Mouse (Mus musculus) hindbrain, postnatal 0 days (tissue): ENCODE measurements at regions not wholly inside any gene's neighbourhood (a gene's known extent, or its start where the extent isn't known, plus 50 kb on each side); places are given as distances from the start of the nearest gene placed in this dataset.

Source experiments
- ATAC-seq: fragments of 200-750 bp; cut with Nextera tagmentation; 2 replicates; pipeline ENCODE4 v1.8.0; 2017; ENCODE audit warnings: mild to moderate bottlenecking, moderate TSS enrichment, moderate library complexity
- DNase-seq: peaks from one replicate; pipeline ENCODE4 v3.0.0-alpha.2; 2015; ENCODE audit warnings: low spot score
- H3K27ac ChIP-seq: fragments of 300-500 bp; sonication (generic); 2 replicates; pipeline ENCODE4 v1.5.1; 2014; ENCODE audit warnings: mild to moderate bottlenecking
- H3K27me3 ChIP-seq: fragments of 300-500 bp; sonication (generic); 2 replicates; pipeline ENCODE4 v1.6.1; 2014; ENCODE audit warnings: low read length, mixed read lengths; ENCODE audit not compliant: insufficient read depth
- H3K36me3 ChIP-seq: fragments of 300-500 bp; sonication (generic); 2 replicates; pipeline ENCODE4 v1.6.1; 2014; ENCODE audit warnings: low read length, mixed read lengths; ENCODE audit not compliant: insufficient read depth
- H3K4me1 ChIP-seq: fragments of 300-500 bp; sonication (generic); 2 replicates; pipeline ENCODE4 v1.6.1; 2014; ENCODE audit warnings: antibody characterized with exemption, low read length, mixed read lengths; ENCODE audit not compliant: insufficient read depth
- H3K4me2 ChIP-seq: fragments of 300-500 bp; sonication (generic); 2 replicates; pipeline ENCODE4 v1.6.1; 2014; ENCODE audit warnings: low read depth, mild to moderate bottlenecking, low read length, moderate library complexity, mixed read lengths
- H3K4me3 ChIP-seq: fragments of 300-500 bp; sonication (generic); 2 replicates; pipeline ENCODE4 v1.5.1; 2014; ENCODE audit warnings: low read length
- H3K9ac ChIP-seq: fragments of 300-500 bp; sonication (generic); replicated peaks from 2 replicates; pipeline ENCODE4 v1.6.1; 2014; ENCODE audit warnings: mild to moderate bottlenecking, low read length, moderate library complexity, mixed read lengths
- H3K9me3 ChIP-seq: fragments of 300-500 bp; sonication (generic); 2 replicates; pipeline ENCODE4 v1.6.1; 2016; ENCODE audit warnings: low read length, mixed read lengths
- CTCF ChIP-seq: IDR thresholded peaks from 2 replicates; pipeline ENCODE4 v1.5.1; 2016; ENCODE audit warnings: antibody characterized with exemption, control low read depth, low read depth
- WGBS: fragments of 180-500 bp; shearing (Covaris S2); extraction: QIAGEN DNeasy Blood & Tissue Kit; methylation state at CpG from one replicate; pipeline ENCODE4 v1.1.7; 2014; 5-methylcytosine and 5-hydroxymethylcytosine counted together

GRCm38 (mm10) chr16:26251698-26252097 lies 119.9 kb downstream of the Cldn1 start:
- Histone ChIP-seq H3K9me3 (no peaks in the 10 kb centered on the region), H3K4me1 (no peaks in the 10 kb centered on the region), H3K36me3 (no peaks in the 10 kb centered on the region), H3K4me3 (no peak overlapping the region), H3K27me3 (no peaks in the 10 kb centered on the region), H3K9ac (no peak overlapping the region), H3K4me2 (no peak overlapping the region), H3K27ac (no peak overlapping the region)
- 74% methylated on average over 5 of the region's 5 CpGs for WGBS
- ATAC-seq (no peak), DNase-seq (no peak)
- TF ChIP-seq CTCF, result no peak

GRCm38 (mm10) chr16:26251027-26251426 lies 120.6 kb downstream of the Cldn1 start:
- Histone ChIP-seq H3K9ac (no peak overlapping the region), H3K4me1 (no peaks in the 10 kb centered on the region), H3K27ac (no peak overlapping the region), H3K36me3 (no peaks in the 10 kb centered on the region), H3K9me3 (no peaks in the 10 kb centered on the region), H3K4me2 (no peak overlapping the region), H3K27me3 (no peaks in the 10 kb centered on the region), H3K4me3 (no peak overlapping the region)
- 73% methylated on average over 2 of the region's 2 CpGs for WGBS
- peak; percentile 5 for DNase-seq
- ATAC-seq, result no peak
- TF ChIP-seq CTCF, result peak; percentile 34; the same call in 1 of the 2 replicates

- H3K36me3 ChIP-seq, result no peaks in the 10 kb centered on the region
- DNase-seq (no peak), ATAC-seq (no peak)
- H3K4me2 ChIP-seq, result no peak overlapping the region
- H3K9ac ChIP-seq, result no peak overlapping the region
- TF ChIP-seq CTCF, result no peak
- H3K27me3 ChIP-seq, result no peaks in the 10 kb centered on the region
- H3K9me3 ChIP-seq, result no peaks in the 10 kb centered on the region
- no peaks in the 10 kb centered on the region for H3K4me1 ChIP-seq
- no peak overlapping the region for H3K4me3 ChIP-seq
- H3K27ac ChIP-seq, result no peak overlapping the region
Observed at GRCm38 (mm10) chr16:26248939-26249338, 122.7 kb downstream of the Cldn1 start.

- no peak for TF ChIP-seq CTCF
- no peak overlapping the region for H3K4me2 ChIP-seq
- WGBS, result 93% methylated on average over 1 of the region's 1 CpGs
- H3K9me3 ChIP-seq, result no peaks in the 10 kb centered on the region
- no peak for ATAC-seq
- H3K4me3 ChIP-seq, result no peak overlapping the region
- no peaks in the 10 kb centered on the region for H3K36me3 ChIP-seq
- H3K9ac ChIP-seq, result no peak overlapping the region
- no peaks in the 10 kb centered on the region for H3K4me1 ChIP-seq
- H3K27ac ChIP-seq, result no peak overlapping the region
- H3K27me3 ChIP-seq, result no peaks in the 10 kb centered on the region
- no peak for DNase-seq
Observed at GRCm38 (mm10) chr16:26247926-26248325, 123.7 kb downstream of the Cldn1 start.

- H3K36me3 ChIP-seq, result no peaks in the 10 kb centered on the region
- no peak overlapping the region for H3K9ac ChIP-seq
- H3K4me3 ChIP-seq, result no peak overlapping the region
- no peak for ATAC-seq
- no peak for TF ChIP-seq CTCF
- DNase-seq, result no peak
- H3K27me3 ChIP-seq, result no peaks in the 10 kb centered on the region
- H3K9me3 ChIP-seq, result no peaks in the 10 kb centered on the region
- H3K27ac ChIP-seq, result no peak overlapping the region
- no peak overlapping the region for H3K4me2 ChIP-seq
- no peaks in the 10 kb centered on the region for H3K4me1 ChIP-seq
Observed at GRCm38 (mm10) chr16:26235239-26235638, 129.7 kb upstream of the P3h2 start.

- no peak overlapping the region for H3K9ac ChIP-seq
- H3K4me3 ChIP-seq, result no peak overlapping the region
- no peaks in the 10 kb centered on the region for H3K27me3 ChIP-seq
- H3K4me1 ChIP-seq, result no peaks in the 10 kb centered on the region
- H3K27ac ChIP-seq, result no peak overlapping the region
- no peaks in the 10 kb centered on the region for H3K36me3 ChIP-seq
- H3K4me2 ChIP-seq, result no peak overlapping the region
- DNase-seq (peak; percentile 95), ATAC-seq (peak; percentile 80)
- TF ChIP-seq CTCF, result peak; percentile 92
- no peaks in the 10 kb centered on the region for H3K9me3 ChIP-seq
- WGBS, result 6% methylated on average over 3 of the region's 3 CpGs
Observed at GRCm38 (mm10) chr16:26234113-26234512, 128.5 kb upstream of the P3h2 start.

GRCm38 (mm10) chr16:26231110-26231509 lies 125.5 kb upstream of the P3h2 start:
- Histone ChIP-seq H3K27ac (no peak overlapping the region), H3K4me2 (no peak overlapping the region), H3K27me3 (no peaks in the 10 kb centered on the region), H3K36me3 (no peaks in the 10 kb centered on the region), H3K4me1 (no peaks in the 10 kb centered on the region), H3K4me3 (no peak overlapping the region), H3K9ac (no peak overlapping the region), H3K9me3 (no peaks in the 10 kb centered on the region)
- WGBS, result 86% methylated on average over 1 of the region's 1 CpGs
- no peak for TF ChIP-seq CTCF
- no peak for ATAC-seq
- no peak for DNase-seq
